Mouse (Mus musculus) 416B (cell line): ENCODE results near the gene Diexf.

Experiments used
- DNase-seq: peaks from one replicate; pipeline ENCODE4 v3.0.0; 2011; ENCODE audit warnings: low read depth

The Diexf gene

GRCm38 (mm10) chr1:193138669-193139068, 8.6 kb upstream of the Diexf start:
- DNase-seq: peak; percentile 27

DNA sequence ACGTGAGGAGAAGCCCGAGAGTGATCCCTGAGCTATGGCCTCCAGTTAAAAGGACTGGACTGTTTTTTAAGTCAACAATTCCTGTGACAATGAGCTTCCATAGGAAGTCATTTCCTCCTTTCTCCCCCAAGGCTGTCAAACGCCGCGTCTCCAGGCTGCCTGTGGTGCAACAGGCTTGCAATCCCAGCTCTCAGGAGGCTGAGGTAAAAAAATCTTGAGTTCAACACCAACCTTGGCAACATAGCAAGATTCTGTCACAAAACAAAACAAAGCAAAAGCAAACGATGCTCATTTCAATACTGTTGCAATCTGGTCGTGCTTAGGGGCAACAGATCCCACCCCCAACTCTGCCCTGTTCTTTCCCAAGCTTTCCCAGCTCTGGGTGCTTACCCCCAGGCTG, 8.0 kb upstream of the Diexf start:
- DNase-seq: no peak

- DNase-seq: peak; percentile 39
These were observed 3.7 kb upstream of the Diexf start for GRCm38 (mm10) chr1:193133726-193134125.

DNA sequence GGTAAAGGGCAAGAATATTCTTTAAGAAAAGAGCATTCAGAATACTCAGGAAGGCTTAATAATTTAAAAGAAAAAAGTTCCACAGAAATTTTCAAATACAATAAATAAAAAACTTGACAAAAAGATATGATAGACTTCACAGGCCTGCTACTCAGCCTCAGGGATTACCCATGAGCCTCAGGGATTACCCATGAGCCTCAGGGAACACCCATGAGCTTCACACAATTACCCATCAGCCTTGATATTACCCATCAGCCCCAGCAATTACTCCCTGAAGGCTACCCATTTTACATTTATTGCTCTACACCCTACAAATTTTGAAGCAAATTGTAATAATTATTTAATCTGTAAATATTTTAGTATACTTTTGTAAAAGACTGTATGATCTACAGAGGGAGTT, 2.3 kb upstream of the Diexf start:
- no peak for DNase-seq

DNA sequence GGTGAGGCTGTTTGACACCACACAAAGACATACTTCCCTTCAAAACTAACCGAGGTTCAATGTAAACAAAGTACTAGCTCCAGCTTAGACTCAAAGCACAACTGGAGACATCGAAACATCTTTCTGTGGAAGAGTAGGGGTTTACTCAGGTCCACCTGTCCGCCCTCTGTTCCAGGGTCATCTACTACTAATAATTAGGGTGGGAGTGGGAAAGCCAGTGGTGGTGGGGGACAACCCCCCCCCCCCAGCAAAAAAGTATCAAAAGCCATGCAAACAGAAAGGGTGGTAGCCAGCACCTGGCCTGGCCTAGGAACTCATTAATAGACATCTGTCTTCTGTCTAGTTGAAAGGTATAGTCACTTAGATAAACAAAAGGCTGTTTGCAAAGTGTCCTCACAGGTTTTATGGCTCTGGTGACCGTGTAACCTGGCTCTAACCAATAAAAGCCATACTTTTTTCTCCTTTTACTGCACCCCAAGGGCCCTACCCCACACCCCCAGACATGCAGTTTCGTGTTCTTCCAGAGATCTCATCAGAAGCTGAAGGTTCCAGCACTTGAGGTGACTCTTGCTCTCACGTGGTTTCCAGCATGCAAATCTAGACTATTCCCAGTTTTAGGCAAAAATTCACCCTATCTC, 1.4 kb upstream of the Diexf start:
- DNase-seq: no peak

DNA sequence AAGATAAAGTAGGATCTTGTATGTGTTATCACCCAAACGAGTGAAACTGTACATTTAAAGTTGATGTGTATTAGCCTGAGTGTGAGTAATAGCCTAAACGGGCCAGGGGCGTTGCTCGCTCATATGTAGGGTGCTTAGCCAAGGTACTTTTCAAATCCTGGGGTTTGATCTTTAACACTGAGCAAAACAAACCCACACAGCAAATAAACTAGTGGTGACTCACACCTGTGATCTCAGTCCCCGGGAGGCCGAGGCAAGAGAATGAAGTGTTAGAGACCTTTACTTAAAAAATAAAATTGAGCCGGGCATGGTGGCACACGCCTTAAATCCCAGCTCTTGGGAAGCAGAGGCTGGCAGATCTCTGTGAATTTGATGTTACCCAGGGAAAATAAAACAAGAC, 767 bp upstream of the Diexf start:
- DNase-seq: no peak

- no peak for DNase-seq
These were observed 369 bp upstream of the Diexf start for GRCm38 (mm10) chr1:193130456-193130825.

- DNase-seq: no peak
These were observed 751 bp downstream of the Diexf start for GRCm38 (mm10) chr1:193129321-193129720.

GRCm38 (mm10) chr1:193128055-193128454, 2.0 kb downstream of the Diexf start:
- DNase-seq: no peak

- peak; percentile 72 for DNase-seq
These were observed 4.2 kb downstream of the Diexf start for GRCm38 (mm10) chr1:193125835-193126234.

DNA sequence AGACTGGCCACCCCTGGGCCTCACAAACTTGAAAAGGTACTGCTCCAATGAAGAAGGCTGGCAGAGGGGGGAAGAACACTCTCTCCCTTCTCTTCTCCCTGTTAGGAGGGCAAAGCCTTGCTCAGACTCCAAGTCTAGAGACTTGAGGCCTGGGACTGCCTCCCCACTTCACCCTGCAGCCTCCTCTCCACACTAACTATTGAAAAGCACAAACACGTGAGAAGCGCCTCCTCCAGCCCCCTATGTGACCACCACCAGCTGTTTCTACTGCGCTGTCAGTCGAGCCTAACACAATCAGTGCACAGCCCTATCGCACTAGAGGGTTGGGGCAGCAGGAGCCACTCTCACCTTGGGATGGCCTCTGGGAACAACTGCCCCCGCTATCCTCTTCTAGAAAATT, 6.8 kb downstream of the Diexf start:
- no peak for DNase-seq

GRCm38 (mm10) chr1:193122793-193123192, 7.3 kb downstream of the Diexf start:
- DNase-seq: no peak

DNA sequence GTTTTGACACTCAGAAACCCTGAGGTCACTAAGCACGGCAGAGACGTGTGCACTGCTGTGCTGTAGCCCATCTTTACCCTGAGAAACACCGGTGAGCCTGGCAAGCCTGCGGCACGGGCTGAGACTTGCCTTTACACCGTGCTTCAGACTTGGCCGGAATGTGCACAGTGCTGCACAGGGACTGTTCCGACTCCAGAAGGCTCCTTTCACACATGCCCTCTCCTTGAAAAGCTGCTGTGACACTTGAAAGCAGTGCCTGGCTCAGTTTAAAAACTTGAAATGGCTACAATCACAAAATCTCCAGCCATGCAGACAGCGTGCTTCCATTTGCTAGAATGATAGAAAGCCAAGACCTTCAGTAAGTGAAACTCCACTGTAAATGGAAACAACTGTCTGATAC, 18.0 kb downstream of the Diexf start:
- DNase-seq: no peak

DNA sequence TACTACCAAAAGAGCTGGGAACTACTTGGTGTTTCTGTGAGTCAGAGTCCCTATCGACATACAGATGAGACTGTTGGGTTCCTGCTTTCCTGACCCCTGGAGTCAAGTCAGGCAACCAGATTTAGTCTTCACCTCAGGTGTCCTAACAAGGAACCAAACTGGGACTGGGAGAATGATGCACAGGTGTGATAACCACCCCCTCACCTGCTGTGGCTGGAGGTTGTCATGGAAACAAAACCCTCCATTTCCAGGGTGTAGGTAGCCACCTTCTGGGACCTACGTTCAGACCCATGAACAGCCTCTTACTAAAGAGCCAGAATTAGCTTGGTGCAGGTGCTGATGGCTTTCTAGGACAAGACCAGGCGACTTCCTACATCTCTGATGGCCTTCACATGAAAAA, 27.1 kb downstream of the Diexf start:
- DNase-seq: no peak

- DNase-seq: peak; percentile 52
These were observed 27.5 kb downstream of the Diexf start for GRCm38 (mm10) chr1:193102556-193102955.

DNA sequence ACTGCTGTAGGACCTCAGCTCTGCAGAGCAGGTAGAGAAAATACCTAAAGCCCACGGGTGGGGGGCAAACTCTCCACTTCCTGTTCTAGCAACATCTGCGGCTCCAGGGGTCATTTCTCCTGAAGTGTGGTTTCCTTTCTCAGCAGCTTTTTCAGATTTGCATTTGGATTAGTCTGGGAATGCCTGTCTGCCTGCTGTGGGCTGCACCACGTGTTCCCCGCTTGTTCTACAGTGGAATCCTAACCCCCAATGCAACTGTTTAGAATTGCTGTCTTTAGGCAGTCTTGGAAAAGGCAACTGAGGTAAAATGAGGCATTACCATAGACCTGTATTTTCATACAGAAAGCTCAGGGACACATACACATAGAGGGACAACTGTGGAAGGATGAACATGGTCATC, 28.0 kb downstream of the Diexf start:
- no peak for DNase-seq

- DNase-seq: no peak
These were observed 31.1 kb downstream of the Diexf start for GRCm38 (mm10) chr1:193098946-193099345.

- DNase-seq: no peak
These were observed 36.5 kb downstream of the Diexf start for GRCm38 (mm10) chr1:193093596-193093995.

GRCm38 (mm10) chr1:193092771-193093170, 37.3 kb downstream of the Diexf start:
- no peak for DNase-seq

- DNase-seq: no peak
These were observed 39.2 kb downstream of the Diexf start for GRCm38 (mm10) chr1:193090894-193091293.

DNA sequence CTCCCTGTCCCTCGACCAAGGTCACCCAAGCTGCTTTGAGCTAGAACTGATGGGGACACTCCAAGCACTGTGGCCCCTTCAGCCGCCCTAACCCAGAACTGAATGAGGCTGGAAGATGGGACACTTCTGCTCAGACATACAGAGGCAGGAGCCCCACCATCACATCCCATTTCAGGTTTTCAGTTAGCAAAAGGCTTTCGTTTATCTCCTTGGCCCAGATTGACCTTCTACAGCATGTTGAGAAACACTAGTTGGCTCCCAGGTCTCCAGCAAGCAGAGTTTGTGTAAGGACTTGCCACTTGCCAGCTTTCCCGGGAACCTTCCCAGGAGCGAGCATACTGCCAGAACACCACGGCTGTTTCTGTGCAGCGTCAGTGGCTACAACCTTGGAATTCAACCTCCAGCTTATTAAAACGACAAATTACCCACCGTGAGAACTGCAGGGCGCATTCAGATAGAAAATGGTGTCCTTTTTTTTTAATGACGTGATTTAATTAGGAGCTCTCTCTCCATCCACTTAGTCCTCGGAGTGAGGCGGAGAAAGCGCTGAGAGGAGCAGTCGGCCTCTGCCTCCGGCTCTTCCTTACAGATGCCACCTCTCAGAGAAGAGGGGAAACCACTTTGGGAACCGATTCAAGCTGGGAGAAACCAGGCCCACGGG, 39.7 kb downstream of the Diexf start:
- no peak for DNase-seq

- no peak for DNase-seq
These were observed 40.4 kb downstream of the Diexf start for GRCm38 (mm10) chr1:193089683-193090082.

DNA sequence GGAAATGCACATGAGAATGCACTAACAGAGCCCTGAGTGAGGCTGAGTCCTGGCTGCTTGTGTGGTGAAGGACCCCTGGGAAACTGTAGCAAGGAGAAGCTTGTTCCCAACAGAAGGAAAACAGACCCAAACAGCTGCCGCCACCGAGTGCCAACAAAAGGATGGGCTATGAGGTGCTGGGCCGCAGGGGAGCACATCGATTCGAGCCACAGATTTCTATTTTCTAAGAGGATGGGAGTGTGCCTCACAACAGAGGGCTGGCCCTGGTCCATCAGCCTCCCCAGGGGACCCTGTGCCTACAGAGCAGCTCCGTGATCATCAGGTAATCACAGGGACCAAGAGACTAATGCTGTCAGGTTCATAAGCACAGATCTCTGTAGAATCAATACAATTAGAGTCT, 40.9 kb downstream of the Diexf start:
- DNase-seq: no peak

DNA sequence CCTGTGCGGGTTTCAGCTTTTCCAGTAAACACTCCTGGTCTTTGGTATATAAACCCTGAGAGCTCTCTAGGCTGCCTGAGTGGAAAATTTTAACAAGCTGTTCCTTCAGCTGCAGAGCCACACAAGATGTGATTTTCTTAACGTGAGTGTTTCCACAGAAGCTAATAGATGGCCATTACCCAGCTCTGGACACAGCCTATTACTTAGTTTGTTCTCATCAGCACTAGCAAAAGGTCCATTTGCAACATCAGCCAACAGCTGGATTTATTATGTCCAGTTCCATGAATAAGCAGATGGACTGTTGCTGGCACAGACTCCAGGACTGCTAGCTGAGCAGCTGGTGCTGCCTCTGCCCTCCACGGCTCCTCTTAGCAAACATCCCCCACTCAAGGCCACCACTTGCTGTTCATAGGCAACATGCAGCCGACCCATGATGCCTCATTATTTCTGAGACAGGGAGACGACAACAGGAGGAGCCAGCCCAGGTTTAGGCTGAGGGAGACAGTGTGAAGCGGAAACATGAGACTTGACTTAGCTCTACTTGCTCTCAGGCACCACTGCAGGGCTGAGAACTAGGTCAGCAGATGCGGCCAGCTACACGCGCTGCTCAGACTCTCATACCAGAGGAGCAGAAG, 43.1 kb downstream of the Diexf start:
- DNase-seq: no peak
